Mouse (Mus musculus) forebrain, embryonic 13.5 days (tissue): ENCODE measurements around the gene 9130213A22Rik. TPM values are rescaled to one million over a fixed set of nuclear protein-coding genes. Genes with fewer than 3 reads are reported as not detected.

Experiments used
- ATAC-seq: fragments of 200-750 bp; cut with Nextera tagmentation; 2 replicates; pipeline ENCODE4 v1.8.0; 2017
- H3K27ac ChIP-seq: fragments of 300-500 bp; sonication (generic); 2 replicates; pipeline ENCODE4 v1.5.1; 2015; ENCODE audit warnings: inconsistent platforms, mild to moderate bottlenecking, moderate library complexity
- H3K27me3 ChIP-seq: fragments of 300-500 bp; sonication (generic); 2 replicates; pipeline ENCODE4 v1.6.1; 2015; ENCODE audit warnings: mild to moderate bottlenecking, inconsistent platforms
- H3K36me3 ChIP-seq: fragments of 300-500 bp; sonication (generic); 2 replicates; pipeline ENCODE4 v1.6.1; 2015; ENCODE audit warnings: mild to moderate bottlenecking, inconsistent platforms; ENCODE audit not compliant: poor library complexity, severe bottlenecking
- H3K4me1 ChIP-seq: fragments of 300-500 bp; sonication (generic); 2 replicates; pipeline ENCODE4 v1.6.1; 2015; ENCODE audit warnings: inconsistent platforms
- H3K4me2 ChIP-seq: fragments of 300-500 bp; sonication (generic); 2 replicates; pipeline ENCODE4 v1.6.1; 2015; ENCODE audit warnings: inconsistent platforms, mild to moderate bottlenecking, moderate library complexity
- H3K4me3 ChIP-seq: fragments of 300-500 bp; sonication (generic); 2 replicates; pipeline ENCODE4 v1.5.1; 2015; ENCODE audit warnings: mild to moderate bottlenecking, inconsistent platforms
- H3K9ac ChIP-seq: fragments of 300-500 bp; sonication (generic); 2 replicates; pipeline ENCODE4 v1.6.1; 2015; ENCODE audit warnings: mild to moderate bottlenecking, inconsistent platforms
- H3K9me3 ChIP-seq: fragments of 300-500 bp; sonication (generic); replicated peaks from 2 replicates; pipeline ENCODE4 v1.6.1; 2016; ENCODE audit warnings: inconsistent platforms
- WGBS: fragments of 180-500 bp; shearing (Covaris S2); methylation state at CpG from one replicate; pipeline ENCODE4 v1.1.7; 2015; 5-methylcytosine and 5-hydroxymethylcytosine counted together
- polyA plus RNA-seq: library from polyadenylated mRNA; unstranded; fragments of >200 nt; fragmentation: Nextera tagmentation; extraction: Ambion mirVana; gene quantifications from 2 replicates; pipeline ENCODE4 v1.2.1, GENCODE M21; 2015

9130213A22Rik gene
- polyA plus RNA-seq, 1 experiment from 2014 or later, result 0.34 TPM

GRCm38 (mm10) chr11:69121741-69122335, 551 bp downstream of the 9130213A22Rik start:
- Histone ChIP-seq H3K9me3 (no peaks in the 10 kb centered on the region), H3K4me2 (peak overlapping the region; percentile 71), H3K4me1 (peaks cover 55% of the 10 kb centered on the region), H3K27me3 (peaks cover 14% of the 10 kb centered on the region), H3K36me3 (no peaks in the 10 kb centered on the region), H3K27ac (no peak overlapping the region), H3K9ac (peak overlapping the region; percentile 79), H3K4me3 (peak overlapping the region; percentile 75)
- WGBS, result under 1% methylated on average over 30 of the region's 32 CpGs
- ATAC-seq, result no peak

- ATAC-seq, result no peak
- no peaks in the 10 kb centered on the region for H3K36me3 ChIP-seq
- no peak overlapping the region for H3K27ac ChIP-seq
- peaks cover 53% of the 10 kb centered on the region for H3K4me1 ChIP-seq
- H3K9ac ChIP-seq, result peak overlapping the region; percentile 79
- peak overlapping the region; percentile 71 for H3K4me2 ChIP-seq
- H3K27me3 ChIP-seq, result peaks cover 11% of the 10 kb centered on the region
- peak overlapping the region; percentile 75 for H3K4me3 ChIP-seq
- no peaks in the 10 kb centered on the region for H3K9me3 ChIP-seq
- 1% methylated on average over 33 of the region's 33 CpGs for WGBS
These were observed 1.2 kb downstream of the 9130213A22Rik start for GRCm38 (mm10) chr11:69121001-69121740.

- H3K36me3 ChIP-seq, result no peaks in the 10 kb centered on the region
These were observed 2.0 kb downstream of the 9130213A22Rik start, which contains the start of gene Hes7 for GRCm38 (mm10) chr11:69120221-69121000. Gene Hes7, plus strand, starts transcription at chr11:69120404.

GRCm38 (mm10) chr11:69119446-69120155, 2.8 kb downstream of the 9130213A22Rik start:
- peaks cover 44% of the 10 kb centered on the region for H3K4me1 ChIP-seq
- H3K9ac ChIP-seq, result no peak overlapping the region

More at GRCm38 (mm10) chr11:69120221-69121000, 2.0 kb downstream of the 9130213A22Rik start, which contains the start of gene Hes7:
- Histone ChIP-seq H3K27ac (no peak within 1 kb of the TSS), H3K9me3 (no peaks in the 10 kb centered on the region), H3K4me1 (peaks cover 45% of the 10 kb centered on the region), H3K4me3 (peak within 1 kb of the TSS; percentile 75), H3K27me3 (peaks cover 15% of the 10 kb centered on the region), H3K4me2 (peak within 1 kb of the TSS; percentile 71), H3K9ac (peak within 1 kb of the TSS; percentile 79)
- WGBS, result 2% methylated on average over 27 of the region's 27 CpGs
- no peak for ATAC-seq

GRCm38 (mm10) chr11:69118765-69119164, 3.6 kb downstream of the 9130213A22Rik start:
- Histone ChIP-seq H3K4me3 (peak overlapping the region; percentile 66), H3K9ac (0 out of 2 replicates have a peak overlapping the region, but pooled peaks have one; percentile 27), H3K4me1 (peaks cover 44% of the 10 kb centered on the region), H3K36me3 (no peaks in the 10 kb centered on the region), H3K4me2 (peak overlapping the region; percentile 71), H3K27ac (no peak overlapping the region), H3K9me3 (no peaks in the 10 kb centered on the region), H3K27me3 (peaks cover 21% of the 10 kb centered on the region)
- 0 out of 2 replicates have a peak, but pooled peaks have one; percentile 31 for ATAC-seq
- WGBS, result 1% methylated on average over 15 of the region's 15 CpGs

More at GRCm38 (mm10) chr11:69119446-69120155, 2.8 kb downstream of the 9130213A22Rik start:
- no peaks in the 10 kb centered on the region for H3K9me3 ChIP-seq
- peak overlapping the region; percentile 71 for H3K4me2 ChIP-seq
- peak overlapping the region; percentile 75 for H3K4me3 ChIP-seq
- peaks cover 18% of the 10 kb centered on the region for H3K27me3 ChIP-seq
- no peak for ATAC-seq
- 31% methylated on average over 14 of the region's 14 CpGs for WGBS
- no peaks in the 10 kb centered on the region for H3K36me3 ChIP-seq
- H3K27ac ChIP-seq, result no peak overlapping the region

GRCm38 (mm10) chr11:69117737-69118695, 4.4 kb downstream of the 9130213A22Rik start:
- peaks cover 42% of the 10 kb centered on the region for H3K4me1 ChIP-seq

GRCm38 (mm10) chr11:69116843-69117242, 5.5 kb downstream of the 9130213A22Rik start:
- Histone ChIP-seq H3K4me2 (peak overlapping the region; percentile 71), H3K27ac (no peak overlapping the region), H3K27me3 (peaks cover 21% of the 10 kb centered on the region), H3K36me3 (no peaks in the 10 kb centered on the region), H3K9me3 (no peaks in the 10 kb centered on the region), H3K4me3 (peak overlapping the region; percentile 66; the same call in 1 of the 2 replicates), H3K4me1 (peaks cover 38% of the 10 kb centered on the region), H3K9ac (no peak overlapping the region)
- ATAC-seq, result no peak
- 65% methylated on average over 5 of the region's 5 CpGs for WGBS

More at GRCm38 (mm10) chr11:69117737-69118695, 4.4 kb downstream of the 9130213A22Rik start:
- no peaks in the 10 kb centered on the region for H3K9me3 ChIP-seq
- WGBS, result under 1% methylated on average over 45 of the region's 45 CpGs
- H3K27me3 ChIP-seq, result peaks cover 21% of the 10 kb centered on the region
- H3K36me3 ChIP-seq, result no peaks in the 10 kb centered on the region
- peak overlapping the region; percentile 81 for H3K9ac ChIP-seq
- peak overlapping the region; percentile 66 for H3K4me3 ChIP-seq
- peak overlapping the region; percentile 76 for H3K27ac ChIP-seq
- ATAC-seq, result 0 out of 2 replicates have a peak, but pooled peaks have one; percentile 37
- H3K4me2 ChIP-seq, result peak overlapping the region; percentile 71

- WGBS, result 74% methylated on average over 3 of the region's 3 CpGs
These were observed 7.8 kb downstream of the 9130213A22Rik start for GRCm38 (mm10) chr11:69114621-69115020.

GRCm38 (mm10) chr11:69114018-69114417, 8.4 kb downstream of the 9130213A22Rik start:
- ATAC-seq, result no peak
- peaks cover 17% of the 10 kb centered on the region for H3K4me1 ChIP-seq
- 66% methylated on average over 3 of the region's 3 CpGs for WGBS
- H3K27me3 ChIP-seq, result peaks cover 10% of the 10 kb centered on the region
- no peak overlapping the region for H3K27ac ChIP-seq
- H3K36me3 ChIP-seq, result peaks cover 6% of the 10 kb centered on the region
- no peak overlapping the region for H3K4me3 ChIP-seq
- no peak overlapping the region for H3K9ac ChIP-seq
- H3K9me3 ChIP-seq, result no peaks in the 10 kb centered on the region
- no peak overlapping the region for H3K4me2 ChIP-seq

More at GRCm38 (mm10) chr11:69114621-69115020, 7.8 kb downstream of the 9130213A22Rik start:
- H3K27ac ChIP-seq, result no peak overlapping the region
- no peak for ATAC-seq
- peaks cover under 1% of the 10 kb centered on the region; the same call in 1 of the 2 replicates for H3K36me3 ChIP-seq
- H3K9ac ChIP-seq, result no peak overlapping the region
- no peak overlapping the region for H3K4me2 ChIP-seq
- no peaks in the 10 kb centered on the region for H3K9me3 ChIP-seq
- peaks cover 23% of the 10 kb centered on the region for H3K4me1 ChIP-seq
- peaks cover 10% of the 10 kb centered on the region for H3K27me3 ChIP-seq
- no peak overlapping the region for H3K4me3 ChIP-seq

- WGBS, result 72% methylated on average over 4 of the region's 4 CpGs
- no peaks in the 10 kb centered on the region for H3K9me3 ChIP-seq
- peak overlapping the region; percentile 60 for H3K4me2 ChIP-seq
- no peak overlapping the region for H3K27ac ChIP-seq
- H3K9ac ChIP-seq, result 0 out of 2 replicates have a peak overlapping the region, but pooled peaks have one; percentile 2
- H3K27me3 ChIP-seq, result peaks cover 10% of the 10 kb centered on the region
- 0 out of 2 replicates have a peak, but pooled peaks cover 7% of the 10 kb centered on the region for H3K4me1 ChIP-seq
- H3K4me3 ChIP-seq, result no peak overlapping the region; the same call in 1 of the 2 replicates
- peaks cover 28% of the 10 kb centered on the region for H3K36me3 ChIP-seq
- ATAC-seq, result no peak
These were observed 10.5 kb downstream of the 9130213A22Rik start for GRCm38 (mm10) chr11:69111865-69112264.
